Mouse (Mus musculus): ENCODE results near the gene Il6ra. TPM values are rescaled to one million over a fixed set of nuclear protein-coding genes. Genes with fewer than 3 reads are reported as not detected.

Il6ra gene
- polyA plus RNA-seq, 1 experiment from 2014 or later: 29.9 TPM

- Histone ChIP-seq H3K4me3 (ENCODE audit: inconsistent target) (no peak overlapping the region), H3K79me2 (ENCODE audit: inconsistent target) (peaks cover 100% of the 10 kb centered on the region), H3K27ac (no peak overlapping the region), H3K36me3 (ENCODE audit: inconsistent target) (peaks cover 16% of the 10 kb centered on the region; the same call in 1 of the 2 replicates)
- WGBS (ENCODE audit: missing documents): 97% methylated on average over 8 of the region's 8 CpGs
These were observed 15.7 kb downstream of the Il6ra start for GRCm38 (mm10) chr3:89897204-89897796.

GRCm38 (mm10) chr3:89896571-89896970, 16.4 kb downstream of the Il6ra start:
- no peak overlapping the region for H3K4me3 ChIP-seq (ENCODE audit: inconsistent target)
- 78% methylated on average over 5 of the region's 5 CpGs for WGBS (ENCODE audit: missing documents)
- H3K36me3 ChIP-seq (ENCODE audit: inconsistent target): peaks cover 16% of the 10 kb centered on the region; the same call in 1 of the 2 replicates
- H3K27ac ChIP-seq: no peak overlapping the region
- H3K79me2 ChIP-seq (ENCODE audit: inconsistent target): peaks cover 100% of the 10 kb centered on the region

DNA sequence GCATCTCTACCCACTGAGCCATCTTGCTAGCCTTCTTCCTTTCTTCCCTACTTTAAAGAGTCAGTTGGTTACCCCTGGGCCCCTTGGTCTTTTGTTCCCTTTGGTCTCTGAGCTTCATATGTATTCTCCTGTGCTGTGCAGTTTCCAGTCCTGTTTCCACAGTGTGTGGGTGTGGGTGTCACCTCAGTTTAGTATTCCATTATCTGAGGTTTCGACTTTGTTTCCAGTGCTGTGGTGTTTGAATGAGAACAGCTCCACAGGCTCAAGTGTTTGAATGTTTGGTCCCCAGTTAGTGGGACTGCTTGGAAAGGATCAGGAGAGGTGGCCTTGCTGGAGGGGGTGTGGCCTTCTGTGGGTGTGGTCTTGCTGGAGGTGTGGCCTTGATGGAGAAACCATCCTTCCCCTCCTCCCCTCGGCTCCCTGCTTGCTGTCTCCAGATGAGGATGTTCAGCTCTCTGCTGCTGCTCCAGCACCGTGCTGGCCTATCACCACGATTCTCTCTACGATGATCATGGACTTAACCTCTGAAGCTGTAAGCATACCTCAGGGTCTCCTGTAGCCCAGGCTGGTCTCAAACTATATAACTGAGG, 20.4 kb downstream of the Il6ra start:
- Histone ChIP-seq H3K27ac (no peak overlapping the region), H3K79me2 (ENCODE audit: inconsistent target) (peaks cover 94% of the 10 kb centered on the region), H3K4me3 (ENCODE audit: inconsistent target) (no peak overlapping the region), H3K36me3 (ENCODE audit: inconsistent target) (peaks cover 30% of the 10 kb centered on the region; the same call in 1 of the 2 replicates)
- WGBS (ENCODE audit: missing documents): 88% methylated on average over 5 of the region's 5 CpGs

- H3K36me3 ChIP-seq (ENCODE audit: inconsistent target): peaks cover 26% of the 10 kb centered on the region
- H3K79me2 ChIP-seq (ENCODE audit: inconsistent target): peaks cover 84% of the 10 kb centered on the region
- H3K4me3 ChIP-seq (ENCODE audit: inconsistent target): no peak overlapping the region
- no peak overlapping the region for H3K27ac ChIP-seq
These were observed 21.3 kb downstream of the Il6ra start for GRCm38 (mm10) chr3:89891696-89892095.

GRCm38 (mm10) chr3:89889841-89890430, 23.1 kb downstream of the Il6ra start:
- H3K36me3 ChIP-seq (ENCODE audit: inconsistent target): peaks cover 43% of the 10 kb centered on the region
- H3K27ac ChIP-seq: no peak overlapping the region
- 71% methylated on average over 8 of the region's 8 CpGs for WGBS (ENCODE audit: missing documents)
- no peak overlapping the region for H3K4me3 ChIP-seq (ENCODE audit: inconsistent target)
- peaks cover 67% of the 10 kb centered on the region for H3K79me2 ChIP-seq (ENCODE audit: inconsistent target)

DNA sequence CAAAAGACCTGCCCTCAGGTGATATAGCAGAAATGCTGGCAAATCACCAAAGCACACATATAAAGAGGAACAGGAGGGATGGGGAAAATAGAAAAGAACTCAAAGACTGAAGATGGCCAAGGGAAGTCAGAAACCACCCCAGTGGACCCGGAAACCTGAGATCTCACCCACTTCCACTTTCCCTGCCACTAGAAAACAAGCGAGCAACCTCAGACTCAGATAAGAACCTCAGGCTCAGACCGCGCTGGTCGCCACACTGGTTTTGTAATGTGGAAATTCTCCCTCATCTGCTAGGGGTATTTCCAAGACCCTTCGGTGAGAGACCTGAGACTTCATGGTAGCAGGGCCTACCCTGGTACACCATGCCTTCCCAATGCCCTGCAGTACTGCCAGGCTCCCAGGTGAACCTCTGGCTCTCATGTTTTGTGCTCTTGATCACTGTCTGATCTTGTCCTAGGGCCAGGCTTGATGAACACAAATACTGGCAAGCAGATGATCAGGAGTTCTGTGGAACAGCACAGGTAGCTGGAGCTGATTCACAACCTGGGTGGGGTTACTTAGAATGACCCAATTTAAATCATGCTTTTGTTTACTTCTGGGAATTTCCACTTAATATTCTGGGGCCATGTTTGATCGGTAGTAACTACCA, 25.3 kb downstream of the Il6ra start:
- 28% methylated on average over 7 of the region's 7 CpGs for WGBS (ENCODE audit: missing documents)
- no peak overlapping the region for H3K27ac ChIP-seq
- H3K4me3 ChIP-seq (ENCODE audit: inconsistent target): no peak overlapping the region
- peaks cover 58% of the 10 kb centered on the region for H3K36me3 ChIP-seq (ENCODE audit: inconsistent target)
- peaks cover 45% of the 10 kb centered on the region for H3K79me2 ChIP-seq (ENCODE audit: inconsistent target)

- H3K79me2 ChIP-seq (ENCODE audit: inconsistent target): peaks cover 27% of the 10 kb centered on the region; the same call in 1 of the 2 replicates
- no peak overlapping the region for H3K4me3 ChIP-seq (ENCODE audit: inconsistent target)
- WGBS (ENCODE audit: missing documents): 95% methylated on average over 11 of the region's 11 CpGs
- no peak overlapping the region for H3K27ac ChIP-seq
- peaks cover 67% of the 10 kb centered on the region for H3K36me3 ChIP-seq (ENCODE audit: inconsistent target)
These were observed 27.2 kb downstream of the Il6ra start for GRCm38 (mm10) chr3:89885766-89886165.

DNA sequence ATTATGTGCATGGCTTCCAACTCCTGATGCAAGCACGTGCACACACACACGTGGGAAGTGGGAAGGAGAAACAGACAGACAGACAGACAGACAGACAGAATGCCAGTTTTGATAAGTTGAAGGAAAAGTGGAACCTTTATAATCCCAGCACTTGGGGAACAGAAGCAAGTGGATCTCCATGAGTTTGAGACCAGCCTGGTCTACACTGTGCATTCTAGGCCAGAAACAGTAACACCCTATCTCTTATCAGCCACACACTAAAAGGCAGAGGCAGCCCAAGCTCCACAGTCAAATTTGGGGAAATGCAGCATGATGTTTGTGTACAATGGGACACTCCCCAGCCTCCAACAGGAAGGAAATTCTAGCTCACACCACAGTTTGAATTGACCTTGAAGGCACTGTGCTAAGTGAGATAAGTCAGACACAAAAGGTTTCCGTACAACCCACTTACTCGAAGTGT, 29.4 kb downstream of the Il6ra start:
- peaks cover 5% of the 10 kb centered on the region; the same call in 1 of the 2 replicates for H3K79me2 ChIP-seq (ENCODE audit: inconsistent target)
- whole genome bisulfite sequencing (ENCODE audit: missing documents): 56% methylated on average over 4 of the region's 4 CpGs
- peaks cover 63% of the 10 kb centered on the region for H3K36me3 ChIP-seq (ENCODE audit: inconsistent target)
- H3K27ac ChIP-seq: no peak overlapping the region
- no peak overlapping the region for H3K4me3 ChIP-seq (ENCODE audit: inconsistent target)

GRCm38 (mm10) chr3:89882556-89883181, 30.3 kb downstream of the Il6ra start:
- WGBS (ENCODE audit: missing documents): 96% methylated on average over 8 of the region's 8 CpGs
- no peak overlapping the region for H3K27ac ChIP-seq

GRCm38 (mm10) chr3:89880036-89880851, 32.8 kb downstream of the Il6ra start:
- peaks cover 72% of the 10 kb centered on the region for H3K36me3 ChIP-seq (ENCODE audit: inconsistent target)
- H3K4me3 ChIP-seq (ENCODE audit: inconsistent target): no peak overlapping the region
- H3K27ac ChIP-seq: peak overlapping the region; percentile 24
- no peaks in the 10 kb centered on the region; the same call in 1 of the 2 replicates for H3K79me2 ChIP-seq (ENCODE audit: inconsistent target)
- WGBS (ENCODE audit: missing documents): 62% methylated on average over 5 of the region's 5 CpGs

More at GRCm38 (mm10) chr3:89882556-89883181, 30.3 kb downstream of the Il6ra start:
- peaks cover 69% of the 10 kb centered on the region for H3K36me3 ChIP-seq (ENCODE audit: inconsistent target)
- no peak overlapping the region for H3K4me3 ChIP-seq (ENCODE audit: inconsistent target)
- no peaks in the 10 kb centered on the region; the same call in 1 of the 2 replicates for H3K79me2 ChIP-seq (ENCODE audit: inconsistent target)

DNA sequence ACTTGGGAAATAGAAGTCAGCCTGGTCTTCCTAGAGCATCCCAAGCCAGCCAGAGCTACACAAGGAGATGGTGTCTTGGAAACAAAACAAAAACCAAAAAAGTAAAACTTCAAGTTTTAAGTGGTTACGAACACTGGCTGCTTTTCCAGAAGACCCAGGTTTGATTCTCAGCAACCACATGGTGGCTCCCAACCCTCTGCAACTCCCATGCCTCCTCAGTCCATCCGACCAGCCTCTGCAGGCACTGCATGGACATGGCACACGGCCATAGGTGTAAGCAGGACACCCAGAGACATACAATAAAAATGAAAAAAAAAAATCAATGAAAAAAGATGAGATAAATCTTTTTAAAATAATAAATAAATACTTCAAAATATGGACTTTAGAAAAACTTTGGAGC, 33.7 kb downstream of the Il6ra start:
- Histone ChIP-seq H3K79me2 (ENCODE audit: inconsistent target) (no peaks in the 10 kb centered on the region; the same call in 1 of the 2 replicates), H3K36me3 (ENCODE audit: inconsistent target) (peaks cover 79% of the 10 kb centered on the region), H3K4me3 (ENCODE audit: inconsistent target) (no peak overlapping the region), H3K27ac (no peak overlapping the region)
- 97% methylated on average over 2 of the region's 3 CpGs for WGBS (ENCODE audit: missing documents)

GRCm38 (mm10) chr3:89878456-89878855, 34.5 kb downstream of the Il6ra start:
- Histone ChIP-seq H3K4me3 (ENCODE audit: inconsistent target) (no peak overlapping the region), H3K79me2 (ENCODE audit: inconsistent target) (no peaks in the 10 kb centered on the region; the same call in 1 of the 2 replicates)
- WGBS (ENCODE audit: missing documents): 97% methylated on average over 3 of the region's 3 CpGs

GRCm38 (mm10) chr3:89877129-89877528, 35.9 kb downstream of the Il6ra start:
- 91% methylated on average over 8 of the region's 8 CpGs for WGBS (ENCODE audit: missing documents)
- no peak overlapping the region for H3K27ac ChIP-seq
- H3K79me2 ChIP-seq (ENCODE audit: inconsistent target): no peaks in the 10 kb centered on the region; the same call in 1 of the 2 replicates

More at GRCm38 (mm10) chr3:89878456-89878855, 34.5 kb downstream of the Il6ra start:
- Histone ChIP-seq H3K36me3 (ENCODE audit: inconsistent target) (peaks cover 79% of the 10 kb centered on the region), H3K27ac (no peak overlapping the region)

DNA sequence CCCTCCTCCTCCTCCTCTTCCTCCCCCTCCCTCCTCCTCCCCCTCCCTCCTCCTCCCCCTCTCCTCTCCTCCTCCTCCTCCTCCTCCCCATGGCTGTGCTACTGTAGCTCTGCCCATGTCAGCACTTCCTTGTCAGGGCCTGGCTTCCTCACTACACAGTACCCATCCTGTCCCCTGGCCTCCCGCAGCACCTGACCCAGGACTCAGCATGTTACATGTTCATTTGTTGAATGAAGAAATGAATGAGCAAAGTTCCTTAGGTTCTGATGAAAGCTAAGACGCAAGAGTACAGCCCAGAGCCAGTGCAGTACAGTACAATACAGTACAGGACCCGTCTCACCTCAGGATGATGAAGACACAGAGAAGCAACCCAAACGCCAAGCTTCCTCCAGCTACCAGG, 36.5 kb downstream of the Il6ra start:
- Histone ChIP-seq H3K79me2 (ENCODE audit: inconsistent target) (no peaks in the 10 kb centered on the region), H3K36me3 (ENCODE audit: inconsistent target) (peaks cover 84% of the 10 kb centered on the region), H3K4me3 (ENCODE audit: inconsistent target) (no peak overlapping the region), H3K27ac (no peak overlapping the region)
- WGBS (ENCODE audit: missing documents): 84% methylated on average over 4 of the region's 4 CpGs

More at GRCm38 (mm10) chr3:89877129-89877528, 35.9 kb downstream of the Il6ra start:
- Histone ChIP-seq H3K36me3 (ENCODE audit: inconsistent target) (peaks cover 79% of the 10 kb centered on the region), H3K4me3 (ENCODE audit: inconsistent target) (no peak overlapping the region)
